In the genomic region with DNA sequence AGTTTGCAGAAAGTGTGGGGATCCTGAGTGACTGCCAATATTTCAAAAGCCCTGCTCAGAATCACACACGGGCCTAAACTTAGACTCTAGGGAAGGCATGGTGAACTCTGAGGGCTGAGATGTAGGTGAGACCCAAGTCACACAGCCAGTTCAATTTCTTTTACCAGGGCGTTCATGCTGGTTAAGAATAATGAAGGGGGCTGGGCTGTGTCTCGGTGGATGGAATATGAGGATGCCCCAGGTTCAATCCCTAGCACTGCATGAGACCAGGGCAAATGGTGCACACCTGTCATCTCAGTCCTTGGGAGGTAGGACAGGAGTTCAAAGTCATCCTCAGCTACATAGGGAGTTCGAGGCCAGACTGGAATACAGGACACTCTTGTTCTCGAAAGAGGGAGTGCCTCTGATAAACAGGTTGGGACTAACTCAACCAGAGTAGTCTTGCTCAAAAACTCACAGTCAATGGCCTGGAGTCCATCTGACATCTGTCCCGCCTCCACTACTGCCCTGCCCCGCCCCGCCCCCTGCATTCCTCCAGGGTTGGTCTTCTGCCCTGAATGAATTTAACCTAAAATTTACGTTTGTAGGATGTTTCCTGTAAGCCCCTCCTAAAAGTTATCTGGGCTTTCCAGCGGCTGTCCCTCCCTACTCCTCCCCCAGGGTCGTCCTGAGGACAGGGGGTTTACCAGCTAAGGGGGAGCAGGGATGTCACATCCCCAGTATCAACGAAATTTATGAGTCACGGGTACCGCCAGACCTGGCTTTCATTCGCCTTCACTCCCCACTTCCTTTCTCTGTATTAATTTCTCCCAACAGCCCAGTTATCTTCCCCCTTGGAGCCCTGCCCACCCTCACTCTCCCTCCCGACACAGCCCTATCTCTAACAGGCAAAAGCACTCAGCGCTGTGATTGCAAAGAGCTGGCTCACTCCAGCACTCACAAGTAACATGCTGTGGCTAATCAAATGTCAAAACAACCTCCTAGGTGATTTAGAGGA, we compare ENCODE assay signal across 8 mouse cellular contexts. TPM values are rescaled to one million over a fixed set of nuclear protein-coding genes. Genes with fewer than 3 reads are reported as not detected.
DNase-seq lines count a peak whose midpoint lies in the region; ATAC-seq lines count a peak whose summit lies in the region.

No protein-coding gene starts in this region.

- peak; percentile 81 to 86 for ATAC-seq in hematopoietic stem cell, adult 5-6 weeks (replicated peaks in 1 of 2; ENCODE audit: insufficient read depth in 1 of 2, low FRiP score in 2 of 2, low TSS enrichment in 1 of 2, low read depth in 1 of 2, poor library complexity in 2 of 2, severe bottlenecking in 2 of 2)
- no peak for ATAC-seq in megakaryocyte, adult 5-6 weeks (ENCODE audit: poor library complexity, severe bottlenecking)

- peak; percentile 50 to 56 for DNase-seq in cerebellum, postnatal 10 days
- no peak for DNase-seq in cerebellum, postnatal 36 days
- peak; percentile 75 for DNase-seq in adrenal gland, postnatal 14 days
- peak; percentile 66 for DNase-seq in lung, postnatal 25 days (ENCODE audit: low spot score)
- no peak for DNase-seq in left cerebral cortex, postnatal 10 days (ENCODE audit: extremely low spot score in 1 of 2, low spot score in 2 of 2)
- no peak for DNase-seq in spleen, postnatal 14 days (ENCODE audit: low spot score in 2 of 2)

- intact Hi-C loops in left cerebral cortex, postnatal 10 days (cut with DNase I): no loop called here

RNA-seq across cellular contexts. Expression of a gene that starts 35.3 kb away (rescaled TPM):
- total RNA-seq in adrenal gland, postnatal 14 days (2021): 98.9 and 107 TPM in 2 replicates
- total RNA-seq in hematopoietic stem cell, adult 5-6 weeks (2017): 44.5 and 105 TPM in 2 replicates
- 10 to 100 TPM; 80.8 to 92.7 TPM for total RNA-seq in left cerebral cortex, postnatal 10 days (2021)
- total RNA-seq in megakaryocyte, adult 5-6 weeks (2015): 113 and 146 TPM in 2 replicates
- 79.4 and 92.9 TPM in 2 replicates for total RNA-seq in megakaryocyte, adult 5-6 weeks (2017)

Comparison
In these comparisons a context has a peak if more than half of its experiments do, and no peak if none do; other contexts are left out.
1. DNase-seq: peak in cerebellum, postnatal 10 days (2 of 2), adrenal gland, postnatal 14 days (single experiment) and lung, postnatal 25 days (single experiment); none in cerebellum, postnatal 36 days (0 of 2), left cerebral cortex, postnatal 10 days (0 of 2) and spleen, postnatal 14 days (0 of 2).